Mouse (Mus musculus) limb, embryonic 14.5 days (tissue): Measurements from ENCODE around the gene Fgfr2. TPM values are rescaled to one million over a fixed set of nuclear protein-coding genes. Genes with fewer than 3 reads are reported as not detected.

ENCODE experiments used
- ATAC-seq: fragments of 200-750 bp; cut with Nextera tagmentation; 2 replicates; pipeline ENCODE4 v1.8.0; 2017; ENCODE audit warnings: low read depth, moderate number of reproducible peaks, moderate TSS enrichment; ENCODE audit not compliant: low FRiP score
- DNase-seq: peaks from one replicate; pipeline ENCODE4 v3.0.0-alpha.2; 2015; ENCODE audit warnings: low spot score
- H3K27ac ChIP-seq: fragments of 300-500 bp; sonication (generic); replicated peaks from 2 replicates; pipeline ENCODE4 v1.5.1; 2014; ENCODE audit warnings: low read depth, mild to moderate bottlenecking, low read length, moderate library complexity, mixed read lengths
- H3K27me3 ChIP-seq: fragments of 300-500 bp; sonication (generic); 2 replicates; pipeline ENCODE4 v1.6.1; 2014; ENCODE audit warnings: low read length, mixed read lengths; ENCODE audit not compliant: control insufficient read depth, insufficient read depth
- H3K36me3 ChIP-seq: fragments of 300-500 bp; sonication (generic); 2 replicates; pipeline ENCODE4 v1.6.1; 2014; ENCODE audit warnings: mild to moderate bottlenecking, low read length, moderate library complexity, mixed read lengths; ENCODE audit not compliant: control insufficient read depth, insufficient read depth
- H3K4me1 ChIP-seq: fragments of 300-500 bp; sonication (generic); 2 replicates; pipeline ENCODE4 v1.6.1; 2014; ENCODE audit warnings: antibody characterized with exemption, low read length, mixed read lengths; ENCODE audit not compliant: control insufficient read depth, insufficient read depth
- H3K4me2 ChIP-seq: fragments of 300-500 bp; sonication (generic); replicated peaks from 2 replicates; pipeline ENCODE4 v1.6.1; 2014; ENCODE audit warnings: low read depth, mild to moderate bottlenecking, low read length, moderate library complexity; ENCODE audit not compliant: severe bottlenecking
- H3K4me3 ChIP-seq: fragments of 300-500 bp; sonication (generic); replicated peaks from 2 replicates; pipeline ENCODE4 v1.5.1; 2014; ENCODE audit warnings: low read length
- H3K9ac ChIP-seq: fragments of 300-500 bp; sonication (generic); 2 replicates; pipeline ENCODE4 v1.6.1; 2014; ENCODE audit warnings: mild to moderate bottlenecking, low read depth, low read length, moderate library complexity; ENCODE audit not compliant: severe bottlenecking
- H3K9me3 ChIP-seq: fragments of 300-500 bp; sonication (generic); 2 replicates; pipeline ENCODE4 v1.6.1; 2016; ENCODE audit warnings: low read length; ENCODE audit not compliant: control insufficient read depth
- POLR2A ChIP-seq: fragments of 200-500 bp; IDR thresholded peaks from 2 replicates; pipeline ENCODE4 v1.8.0; 2012; ENCODE audit warnings: inconsistent platforms, mild to moderate bottlenecking, moderate library complexity, borderline replicate concordance; ENCODE audit not compliant: insufficient read depth, insufficient read length; ENCODE audit errors: extremely low read depth
- WGBS: fragments of 180-500 bp; shearing (Covaris S2); extraction: QIAGEN DNeasy Blood & Tissue Kit; methylation state at CpG from one replicate; pipeline ENCODE4 v1.1.7; 2014; 5-methylcytosine and 5-hydroxymethylcytosine counted together
- polyA plus RNA-seq, 2 experiments: library from polyadenylated mRNA; depleted of rRNA in 1 of 2; stranded (reverse) in 1 of 2; unstranded in 1 of 2; fragments of >200 nt; fragmentation: Nextera tagmentation in 1 of 2; extraction: Ambion mirVana in 1 of 2; gene quantifications; 2 replicates each; pipeline versions ENCODE4 v1.2.1 to v1.2.3; 2012 to 2014

Gene Fgfr2
- polyA plus RNA-seq, 2 experiments, result 131 to 133 TPM

DNA sequence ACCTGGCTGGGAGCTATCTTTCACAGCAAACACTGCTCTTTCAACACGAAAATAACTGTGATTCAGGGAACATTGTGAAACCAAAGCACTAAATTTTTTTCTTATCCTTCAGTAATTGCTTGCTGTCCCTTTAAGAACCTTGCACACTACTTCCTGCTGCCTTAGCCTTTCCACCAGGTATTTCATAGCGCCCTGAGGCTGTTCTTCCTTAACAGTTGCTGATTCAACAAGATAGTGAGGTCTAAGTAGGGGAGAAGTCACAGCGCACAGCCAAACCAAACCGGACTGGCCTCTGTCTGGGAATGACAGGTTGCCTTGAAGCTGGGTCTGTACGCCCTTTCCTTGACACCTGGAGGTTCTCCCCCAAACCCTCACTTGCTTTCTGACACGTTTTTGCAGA lies 72.5 kb downstream of the Fgfr2 start:
- Histone ChIP-seq H3K9me3 (no peaks in the 10 kb centered on the region), H3K4me2 (no peak overlapping the region), H3K27ac (no peak overlapping the region), H3K9ac (no peak overlapping the region), H3K27me3 (no peaks in the 10 kb centered on the region), H3K36me3 (peaks cover 19% of the 10 kb centered on the region; the same call in 1 of the 2 replicates), H3K4me1 (no peaks in the 10 kb centered on the region), H3K4me3 (no peak overlapping the region)
- 64% methylated on average over 6 of the region's 6 CpGs for WGBS
- DNase-seq, result no peak
- no peak for ATAC-seq
- TF ChIP-seq POLR2A, result no peak

DNA sequence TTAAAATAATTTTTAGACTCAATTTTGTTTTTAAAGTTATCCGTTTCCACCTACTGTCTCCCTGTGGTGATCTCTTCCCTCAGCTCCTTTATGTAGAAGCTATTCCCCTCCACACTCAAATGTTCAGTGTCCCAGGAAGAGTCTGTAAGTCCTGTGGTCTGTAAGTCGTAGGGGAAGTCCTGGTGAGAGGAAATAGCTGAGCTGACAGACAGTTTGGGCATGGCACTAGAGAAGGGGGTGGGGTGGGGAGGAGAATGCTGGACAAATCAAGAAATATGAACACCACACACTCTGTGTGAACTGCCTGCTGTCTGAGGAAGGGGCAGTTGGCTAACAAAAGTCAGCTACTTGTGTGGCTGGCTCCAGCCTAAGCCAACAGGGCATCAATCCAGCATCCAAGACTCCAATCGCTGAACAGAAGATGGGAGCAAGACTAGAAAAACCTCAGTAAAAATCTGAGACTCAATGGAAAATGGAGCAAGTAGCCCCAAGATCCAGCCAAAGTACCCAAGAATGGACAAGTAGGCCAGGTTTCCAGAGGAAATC lies 75.0 kb downstream of the Fgfr2 start:
- no peak overlapping the region for H3K4me3 ChIP-seq
- no peaks in the 10 kb centered on the region for H3K9me3 ChIP-seq
- no peaks in the 10 kb centered on the region for H3K27me3 ChIP-seq
- ATAC-seq (no peak), DNase-seq (no peak)
- H3K4me1 ChIP-seq, result no peaks in the 10 kb centered on the region
- WGBS, result 77% methylated on average over 3 of the region's 3 CpGs
- H3K4me2 ChIP-seq, result no peak overlapping the region
- no peak overlapping the region for H3K27ac ChIP-seq
- H3K9ac ChIP-seq, result no peak overlapping the region
- TF ChIP-seq POLR2A, result no peak
- peaks cover 9% of the 10 kb centered on the region; the same call in 1 of the 2 replicates for H3K36me3 ChIP-seq

DNA sequence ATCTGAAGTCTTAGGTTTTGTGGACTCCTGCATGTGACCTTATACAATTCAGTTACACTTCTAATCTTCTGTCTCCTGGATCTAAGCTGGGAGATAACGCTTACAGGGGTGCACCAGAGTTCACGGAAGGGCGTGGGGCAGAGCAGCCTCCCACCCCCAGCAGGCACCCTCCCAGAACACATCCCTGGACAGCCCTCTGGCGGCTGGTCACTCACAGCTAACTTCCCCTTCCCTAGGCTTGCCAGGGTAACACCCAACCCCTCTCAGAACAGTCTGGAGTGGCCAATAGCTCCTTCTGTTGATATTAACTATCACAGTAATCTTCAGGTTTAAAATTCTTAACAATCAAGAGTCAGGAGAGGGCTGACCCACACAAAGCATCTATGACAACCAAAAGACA lies 75.9 kb downstream of the Fgfr2 start:
- Histone ChIP-seq H3K27ac (no peak overlapping the region), H3K9ac (no peak overlapping the region), H3K4me1 (no peaks in the 10 kb centered on the region), H3K9me3 (no peaks in the 10 kb centered on the region), H3K27me3 (no peaks in the 10 kb centered on the region), H3K4me2 (no peak overlapping the region), H3K4me3 (no peak overlapping the region), H3K36me3 (peaks cover 8% of the 10 kb centered on the region; the same call in 1 of the 2 replicates)
- DNase-seq (no peak), ATAC-seq (no peak)
- no peak for TF ChIP-seq POLR2A
- WGBS, result 84% methylated on average over 4 of the region's 4 CpGs

DNA sequence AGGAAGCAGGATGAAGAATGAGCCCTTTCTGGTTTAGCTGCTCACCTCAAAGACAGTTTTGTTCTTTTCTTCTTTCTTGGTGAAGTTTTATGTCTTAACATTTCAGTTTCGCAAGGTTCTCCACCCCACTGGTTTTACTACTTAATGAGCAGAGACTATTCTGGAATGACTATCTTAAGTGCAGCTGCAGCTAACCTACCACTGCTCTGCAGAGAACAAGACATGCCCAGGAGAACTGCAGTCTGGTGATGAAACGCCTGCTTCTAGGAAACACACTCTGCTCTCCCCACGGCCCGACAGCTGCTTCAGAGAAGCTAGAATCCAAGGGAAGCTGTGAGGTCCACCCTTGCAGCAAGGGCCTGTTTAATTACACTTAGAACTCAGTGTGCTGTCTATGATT lies 78.4 kb downstream of the Fgfr2 start:
- peaks cover 10% of the 10 kb centered on the region for H3K4me1 ChIP-seq
- WGBS, result 20% methylated on average over 4 of the region's 4 CpGs

DNA sequence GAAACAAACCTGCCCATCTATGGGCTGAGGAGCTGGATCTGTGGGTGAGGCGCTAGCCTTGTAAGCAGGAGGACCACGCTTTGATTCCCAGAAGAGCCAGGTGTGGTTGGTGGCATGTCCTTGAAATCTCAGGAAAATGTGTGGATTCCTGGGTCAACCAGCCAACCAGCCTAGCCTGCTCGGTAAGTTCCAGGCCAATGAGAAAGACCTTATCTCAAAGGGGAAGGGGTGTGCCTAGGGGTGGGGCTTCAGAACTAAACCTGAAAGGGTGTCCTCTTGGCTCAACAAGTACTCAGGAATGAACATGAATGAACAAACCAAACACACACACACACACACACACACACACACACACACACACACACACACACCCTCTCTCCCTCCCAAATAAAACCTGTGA lies 81.4 kb downstream of the Fgfr2 start:
- Histone ChIP-seq H3K4me2 (no peak overlapping the region), H3K4me1 (peaks cover 24% of the 10 kb centered on the region), H3K27ac (no peak overlapping the region), H3K9ac (no peak overlapping the region), H3K36me3 (peaks cover 4% of the 10 kb centered on the region; the same call in 1 of the 2 replicates), H3K27me3 (no peaks in the 10 kb centered on the region), H3K9me3 (no peaks in the 10 kb centered on the region), H3K4me3 (no peak overlapping the region)
- ATAC-seq (no peak), DNase-seq (no peak)
- 71% methylated on average over 3 of the region's 3 CpGs for WGBS
- TF ChIP-seq POLR2A, result no peak

More for the DNA sequence above, 78.4 kb downstream of the Fgfr2 start:
- Histone ChIP-seq H3K4me2 (no peak overlapping the region), H3K9me3 (no peaks in the 10 kb centered on the region), H3K9ac (no peak overlapping the region), H3K27ac (no peak overlapping the region), H3K4me3 (no peak overlapping the region), H3K27me3 (no peaks in the 10 kb centered on the region), H3K36me3 (peaks cover 4% of the 10 kb centered on the region; the same call in 1 of the 2 replicates)
- no peak for ATAC-seq
- no peak for DNase-seq
- TF ChIP-seq POLR2A, result no peak
